Mouse (Mus musculus) lung, embryonic 14.5 days (tissue): ENCODE measurements at regions not wholly inside any gene's neighbourhood (a gene's known extent, or its start where the extent isn't known, plus 50 kb on each side); places are given as distances from the start of the nearest gene placed in this dataset.
A peak's percentile ranks its signal among the peaks of the same experiment; 100 is the strongest.

Experiments used
- ATAC-seq: fragments of 200-750 bp; cut with Nextera tagmentation; 2 replicates; pipeline ENCODE4 v1.8.0; 2017; ENCODE audit warnings: mild to moderate bottlenecking, moderate TSS enrichment, moderate library complexity; ENCODE audit not compliant: insufficient read depth
- DNase-seq: peaks from one replicate; pipeline ENCODE4 v3.0.0-alpha.2; 2015
- H3K27ac ChIP-seq: fragments of 300-500 bp; sonication (generic); 2 replicates; pipeline ENCODE4 v1.5.1; 2014; ENCODE audit warnings: low read depth, mild to moderate bottlenecking, moderate library complexity
- H3K27me3 ChIP-seq: fragments of 300-500 bp; sonication (generic); 2 replicates; pipeline ENCODE4 v1.6.1; 2014; ENCODE audit warnings: low read length, control low read depth; ENCODE audit not compliant: insufficient read depth
- H3K36me3 ChIP-seq: fragments of 300-500 bp; sonication (generic); 2 replicates; pipeline ENCODE4 v1.6.1; 2014; ENCODE audit warnings: control low read depth; ENCODE audit not compliant: insufficient read depth
- H3K4me1 ChIP-seq: fragments of 300-500 bp; sonication (generic); 2 replicates; pipeline ENCODE4 v1.6.1; 2014; ENCODE audit warnings: antibody characterized with exemption, control low read depth; ENCODE audit not compliant: insufficient read depth
- H3K4me2 ChIP-seq: fragments of 300-500 bp; sonication (generic); 2 replicates; pipeline ENCODE4 v1.6.1; 2014; ENCODE audit warnings: mild to moderate bottlenecking
- H3K4me3 ChIP-seq: fragments of 300-500 bp; sonication (generic); 2 replicates; pipeline ENCODE4 v1.5.1; 2014; ENCODE audit warnings: low read depth, low read length
- H3K9ac ChIP-seq: fragments of 300-500 bp; sonication (generic); 2 replicates; pipeline ENCODE4 v1.6.1; 2014
- H3K9me3 ChIP-seq: fragments of 300-500 bp; sonication (generic); 2 replicates; pipeline ENCODE4 v1.6.1; 2016; ENCODE audit warnings: low read depth, low read length, control low read depth
- CTCF ChIP-seq: IDR thresholded peaks from 2 replicates; pipeline ENCODE4 v1.5.1; 2016; ENCODE audit warnings: antibody characterized with exemption, low read depth
- WGBS: fragments of 180-500 bp; shearing (Covaris S2); extraction: QIAGEN DNeasy Blood & Tissue Kit; methylation state at CpG from one replicate; pipeline ENCODE4 v1.1.7; 2014; 5-methylcytosine and 5-hydroxymethylcytosine counted together

- WGBS = 77% methylated on average over 7 of the region's 7 CpGs
- DNase-seq (no peak), ATAC-seq (no peak)
- Histone ChIP-seq H3K4me3 (no peak overlapping the region), H3K4me1 (no peaks in the 10 kb centered on the region), H3K27ac (no peak overlapping the region), H3K27me3 (no peaks in the 10 kb centered on the region), H3K36me3 (no peaks in the 10 kb centered on the region), H3K9me3 (no peaks in the 10 kb centered on the region), H3K9ac (no peak overlapping the region), H3K4me2 (no peak overlapping the region)
- no peak for TF ChIP-seq CTCF
These were observed 467.9 kb downstream of the Rnf144a start for GRCm38 (mm10) chr12:25947107-25947506.

GRCm38 (mm10) chr12:25946121-25946520, 468.9 kb downstream of the Rnf144a start:
- H3K9me3 ChIP-seq = no peaks in the 10 kb centered on the region
- no peak overlapping the region for H3K4me2 ChIP-seq
- no peak overlapping the region for H3K27ac ChIP-seq
- H3K4me1 ChIP-seq = no peaks in the 10 kb centered on the region
- no peak for TF ChIP-seq CTCF
- no peak overlapping the region for H3K9ac ChIP-seq
- H3K4me3 ChIP-seq = no peak overlapping the region
- no peaks in the 10 kb centered on the region for H3K36me3 ChIP-seq
- ATAC-seq = no peak
- no peaks in the 10 kb centered on the region for H3K27me3 ChIP-seq
- DNase-seq = no peak
- 91% methylated on average over 3 of the region's 3 CpGs for WGBS

GRCm38 (mm10) chr12:25938856-25939255, 476.2 kb downstream of the Rnf144a start:
- TF ChIP-seq CTCF = no peak
- Histone ChIP-seq H3K9me3 (no peaks in the 10 kb centered on the region), H3K27ac (no peak overlapping the region), H3K4me2 (no peak overlapping the region), H3K4me1 (no peaks in the 10 kb centered on the region), H3K9ac (no peak overlapping the region), H3K27me3 (no peaks in the 10 kb centered on the region), H3K36me3 (no peaks in the 10 kb centered on the region), H3K4me3 (no peak overlapping the region)
- DNase-seq (peak; percentile 6), ATAC-seq (no peak)
- WGBS = 50% methylated on average over 6 of the region's 6 CpGs

GRCm38 (mm10) chr12:25934946-25935345, 480.1 kb downstream of the Rnf144a start:
- TF ChIP-seq CTCF = no peak
- no peaks in the 10 kb centered on the region for H3K9me3 ChIP-seq
- H3K27me3 ChIP-seq = no peaks in the 10 kb centered on the region
- H3K36me3 ChIP-seq = no peaks in the 10 kb centered on the region
- no peak overlapping the region for H3K4me3 ChIP-seq
- WGBS = 58% methylated on average over 5 of the region's 5 CpGs
- ATAC-seq = no peak
- H3K4me1 ChIP-seq = no peaks in the 10 kb centered on the region
- no peak for DNase-seq
- H3K9ac ChIP-seq = no peak overlapping the region
- H3K4me2 ChIP-seq = no peak overlapping the region
- no peak overlapping the region for H3K27ac ChIP-seq

- Histone ChIP-seq H3K4me3 (no peak overlapping the region), H3K27me3 (no peaks in the 10 kb centered on the region), H3K27ac (no peak overlapping the region), H3K36me3 (no peaks in the 10 kb centered on the region), H3K9ac (no peak overlapping the region), H3K4me2 (no peak overlapping the region), H3K9me3 (no peaks in the 10 kb centered on the region), H3K4me1 (no peaks in the 10 kb centered on the region)
- ATAC-seq (no peak), DNase-seq (no peak)
- TF ChIP-seq CTCF = no peak
- WGBS = 94% methylated on average over 3 of the region's 3 CpGs
These were observed 480.5 kb downstream of the Rnf144a start for GRCm38 (mm10) chr12:25934526-25934925.

- no peak overlapping the region for H3K9ac ChIP-seq
- no peak overlapping the region for H3K27ac ChIP-seq
- no peaks in the 10 kb centered on the region for H3K27me3 ChIP-seq
- no peaks in the 10 kb centered on the region for H3K36me3 ChIP-seq
- DNase-seq (peak; percentile 15), ATAC-seq (no peak)
- no peak overlapping the region for H3K4me2 ChIP-seq
- no peak overlapping the region for H3K4me3 ChIP-seq
- WGBS = 54% methylated on average over 5 of the region's 5 CpGs
- no peaks in the 10 kb centered on the region for H3K4me1 ChIP-seq
- H3K9me3 ChIP-seq = no peaks in the 10 kb centered on the region
- no peak for TF ChIP-seq CTCF
These were observed 488.7 kb downstream of the Rnf144a start for GRCm38 (mm10) chr12:25926367-25926766.

- Histone ChIP-seq H3K9ac (no peak overlapping the region), H3K36me3 (no peaks in the 10 kb centered on the region), H3K9me3 (no peaks in the 10 kb centered on the region), H3K27ac (no peak overlapping the region), H3K27me3 (no peaks in the 10 kb centered on the region), H3K4me2 (no peak overlapping the region), H3K4me1 (no peaks in the 10 kb centered on the region), H3K4me3 (no peak overlapping the region)
- TF ChIP-seq CTCF = no peak
- no peak for ATAC-seq
- WGBS = 80% methylated on average over 9 of the region's 9 CpGs
- DNase-seq = no peak
These were observed 490.5 kb downstream of the Rnf144a start for GRCm38 (mm10) chr12:25924526-25924925.

- Histone ChIP-seq H3K27me3 (no peaks in the 10 kb centered on the region), H3K9me3 (no peaks in the 10 kb centered on the region), H3K27ac (no peak overlapping the region), H3K4me1 (no peaks in the 10 kb centered on the region), H3K4me2 (no peak overlapping the region), H3K36me3 (no peaks in the 10 kb centered on the region), H3K9ac (no peak overlapping the region), H3K4me3 (no peak overlapping the region)
- no peak for ATAC-seq
- no peak for DNase-seq
- TF ChIP-seq CTCF = no peak
- 90% methylated on average over 1 of the region's 1 CpGs for WGBS
These were observed 491.3 kb downstream of the Rnf144a start for GRCm38 (mm10) chr12:25923772-25924171.
